Mouse (Mus musculus): Measurements from ENCODE around the gene Lgals3bp.
"Not testable (repeated sequence)": the region's sequence is repeated elsewhere in the genome, so short reads cannot be mapped to it uniquely, and the experiment has no call there.

Lgals3bp gene

GRCm38 (mm10) chr11:118399891-118400565, 1.9 kb downstream of the Lgals3bp start:
- DNase-seq = no peak

DNA sequence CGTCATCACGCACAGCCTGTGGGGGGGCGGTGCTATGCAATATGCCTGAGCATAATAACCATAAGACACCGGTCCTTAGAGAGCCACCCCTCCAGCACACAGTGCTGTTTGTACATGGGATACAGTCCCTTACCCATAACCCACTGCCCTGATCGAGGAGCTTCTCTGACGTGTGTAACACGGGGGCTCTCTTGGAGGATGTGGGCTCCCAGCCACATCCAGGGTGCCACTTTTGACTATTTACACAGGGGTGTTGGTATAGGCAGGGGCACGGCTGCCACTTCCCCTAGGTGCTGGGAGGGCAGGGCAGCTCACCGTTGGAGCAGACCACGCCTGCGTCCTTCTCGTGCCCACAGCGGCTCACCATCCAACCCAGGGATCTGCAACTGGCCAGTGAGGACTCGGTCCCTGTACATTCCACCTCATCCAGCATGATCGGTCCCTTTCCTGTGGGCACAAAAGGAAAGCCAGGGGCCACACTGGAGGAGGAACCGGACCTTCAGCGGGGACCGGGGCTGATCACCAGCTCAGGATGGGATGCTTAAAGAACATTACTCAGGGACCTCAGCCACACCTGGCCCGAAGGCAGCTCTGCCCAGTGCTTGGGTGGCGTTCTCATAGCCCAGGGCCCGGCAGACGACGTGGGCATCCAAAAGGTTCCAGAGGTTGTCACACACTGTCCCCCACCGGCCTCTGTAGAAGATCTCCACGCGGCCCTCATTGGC, 3.9 kb downstream of the Lgals3bp start:
- DNase-seq = no peak

DNA sequence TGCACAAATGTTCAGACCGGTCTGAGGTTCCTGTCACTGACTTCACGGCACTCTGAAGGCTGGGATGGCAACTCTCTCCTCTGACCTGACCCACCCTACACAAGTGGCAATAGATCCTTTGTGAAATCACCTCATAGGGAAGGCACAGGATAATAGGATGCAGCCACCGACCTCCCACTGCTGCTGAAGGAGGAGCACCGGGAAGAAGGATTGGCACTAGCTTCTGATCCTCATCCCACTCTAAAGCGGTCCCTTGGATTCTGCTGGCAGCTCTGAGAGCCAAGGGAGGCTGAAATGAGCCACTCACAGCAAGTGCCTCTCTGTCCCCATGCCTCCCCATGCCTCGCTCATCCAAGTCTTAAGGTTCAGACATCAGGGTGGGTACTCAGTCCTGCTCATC, 7.4 kb downstream of the Lgals3bp start:
- DNase-seq = no peak

- DNase-seq = no peak
Measured at GRCm38 (mm10) chr11:118393991-118394390, 7.9 kb downstream of the Lgals3bp start.

GRCm38 (mm10) chr11:118387816-118388215, 14.1 kb downstream of the Lgals3bp start:
- not testable (repeated sequence) for DNase-seq

DNA sequence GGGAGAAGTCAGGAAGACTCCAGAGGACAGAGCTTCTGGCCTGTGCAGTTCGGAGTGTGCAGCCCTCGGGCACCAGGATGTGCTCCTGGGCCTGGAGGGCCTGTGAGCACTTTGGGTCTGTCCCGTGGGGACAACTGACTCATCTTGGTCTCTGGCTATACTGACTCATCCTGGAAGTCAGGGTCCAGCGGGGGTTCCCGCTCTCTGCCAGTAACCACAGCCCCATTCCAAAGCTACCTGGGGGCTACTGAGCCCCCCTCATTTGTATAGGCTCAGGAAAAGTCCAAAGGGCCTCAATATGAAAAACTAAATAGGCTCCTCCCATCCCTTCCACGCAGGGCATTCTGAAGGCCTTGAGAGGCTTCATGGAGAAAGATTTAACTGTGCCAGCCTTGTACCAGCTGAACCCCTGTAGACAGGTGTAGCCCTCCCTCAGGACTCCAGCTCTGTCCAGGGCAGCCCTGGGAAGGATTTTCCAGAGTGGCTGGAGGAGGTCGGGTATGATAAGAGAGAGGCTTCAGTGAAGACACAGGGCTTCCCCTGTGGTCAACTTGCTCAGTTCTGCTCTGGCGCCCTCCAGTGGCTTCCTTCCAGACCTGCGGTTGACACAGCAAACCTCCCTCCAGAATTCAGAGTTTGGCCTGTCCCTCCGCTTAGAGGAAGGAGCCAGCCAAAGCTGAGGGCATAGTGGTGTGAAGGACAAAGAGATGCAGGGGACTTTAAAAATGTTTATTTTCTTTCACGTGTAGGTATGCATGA, 22.5 kb downstream of the Lgals3bp start:
- DNase-seq = peak; percentile 84

GRCm38 (mm10) chr11:118378656-118379055, 23.2 kb downstream of the Lgals3bp start:
- no peak for DNase-seq

GRCm38 (mm10) chr11:118376323-118376722, 25.6 kb downstream of the Lgals3bp start:
- DNase-seq = not testable (repeated sequence)

- no peak for DNase-seq
Measured at GRCm38 (mm10) chr11:118375881-118376280, 26.0 kb downstream of the Lgals3bp start.

GRCm38 (mm10) chr11:118375461-118375860, 26.4 kb downstream of the Lgals3bp start:
- DNase-seq = no peak

GRCm38 (mm10) chr11:118375006-118375405, 26.9 kb downstream of the Lgals3bp start:
- no peak for DNase-seq

DNA sequence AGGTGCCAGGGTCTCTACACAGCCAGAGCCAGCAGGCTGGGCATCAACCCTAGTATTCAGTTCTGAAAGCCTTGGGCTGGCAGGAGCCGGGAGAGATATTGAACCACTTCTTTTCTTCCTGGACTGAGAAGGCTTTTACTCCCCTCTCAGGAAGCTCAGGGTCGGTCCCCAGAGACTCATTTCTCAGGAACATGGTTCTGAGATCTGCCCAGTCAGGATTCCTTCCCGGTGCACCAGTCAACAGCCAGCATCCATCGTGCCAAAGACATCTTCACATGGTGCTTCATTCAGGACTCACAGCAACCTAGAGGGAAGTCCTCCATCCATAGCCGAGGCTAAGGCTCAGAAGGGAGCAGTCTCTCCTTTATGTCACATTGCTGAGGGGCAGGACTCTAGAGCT, 27.4 kb downstream of the Lgals3bp start:
- DNase-seq = no peak

- no peak for DNase-seq
Measured at GRCm38 (mm10) chr11:118372641-118373040, 29.3 kb downstream of the Lgals3bp start.

DNA sequence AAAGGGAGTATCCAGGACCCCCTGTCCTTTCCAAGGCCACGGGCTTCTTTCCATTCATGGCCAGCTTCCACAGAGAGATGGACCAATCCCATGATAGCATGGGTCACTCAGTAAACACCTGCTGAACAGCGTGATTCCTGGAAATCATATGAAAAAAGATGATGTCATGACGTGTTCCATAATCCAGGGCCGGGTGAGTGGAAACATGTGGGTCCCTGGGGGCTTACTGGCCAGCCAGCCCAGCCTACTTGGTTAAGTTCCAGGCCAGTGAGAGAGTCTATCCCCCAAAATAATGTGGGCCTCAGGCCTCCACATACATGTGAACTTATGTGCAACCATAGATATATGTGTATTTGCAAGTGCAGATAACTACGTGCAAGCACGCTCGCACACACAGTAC, 30.0 kb downstream of the Lgals3bp start:
- DNase-seq = no peak

DNA sequence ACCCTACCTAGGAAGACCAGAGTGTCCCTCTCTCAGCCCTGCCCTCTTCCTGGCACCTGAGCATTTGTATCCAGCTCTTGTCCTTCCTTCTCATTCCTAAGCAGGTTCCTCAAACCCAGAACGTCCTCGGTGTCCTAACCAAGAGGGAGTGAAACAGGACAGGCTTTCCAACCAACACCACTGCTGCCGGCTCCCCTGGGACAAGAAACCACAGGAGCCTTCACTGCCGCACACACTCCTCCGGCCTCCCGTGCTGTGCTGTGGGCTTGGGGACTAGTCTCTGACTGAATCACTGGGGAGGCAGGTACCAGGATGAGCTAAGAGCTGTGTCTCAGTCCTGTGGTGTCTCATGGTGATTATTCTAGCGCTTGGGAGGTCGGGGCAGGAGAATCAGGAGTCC, 32.2 kb downstream of the Lgals3bp start:
- DNase-seq = no peak

DNA sequence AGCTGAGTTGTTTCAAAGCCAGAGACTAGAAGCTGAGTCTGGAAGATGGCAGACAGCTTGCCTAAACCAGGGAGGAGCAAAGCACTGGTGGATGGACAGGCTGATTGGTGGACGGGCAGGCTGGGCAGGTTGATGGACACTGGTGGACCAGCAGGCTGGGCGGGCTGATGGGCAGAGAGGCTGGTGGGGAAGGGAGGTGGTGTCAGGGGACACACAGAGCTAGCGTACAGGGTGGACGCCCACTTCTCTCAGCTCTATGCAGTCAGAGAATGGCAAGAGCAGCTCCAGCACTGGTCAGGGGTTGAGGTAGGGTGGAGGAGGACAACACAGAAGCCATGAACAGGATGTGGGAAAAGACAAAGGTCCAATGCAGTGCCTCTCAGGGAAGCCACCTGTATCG, 32.6 kb downstream of the Lgals3bp start:
- DNase-seq = no peak

DNA sequence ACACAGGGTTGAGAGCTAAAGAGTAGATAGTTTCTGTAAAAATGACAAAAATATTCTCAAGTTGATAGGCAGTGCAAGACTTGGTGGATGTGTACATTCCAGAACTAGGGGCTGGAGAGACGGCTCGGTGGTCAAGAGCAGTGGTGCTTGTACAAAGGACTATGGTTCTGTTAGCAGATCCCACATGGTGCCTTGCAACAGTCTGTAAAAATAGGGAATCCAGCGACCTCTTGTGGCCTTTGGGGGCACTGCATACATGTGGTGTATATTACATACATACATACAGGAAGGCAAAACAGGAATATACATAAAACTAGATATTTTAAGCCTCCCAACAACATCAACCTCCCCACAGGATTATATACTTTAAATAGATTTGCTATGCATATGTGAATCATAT, 33.6 kb downstream of the Lgals3bp start:
- DNase-seq = no peak

- DNase-seq = no peak
Measured at GRCm38 (mm10) chr11:118366559-118366958, 35.3 kb downstream of the Lgals3bp start.

- DNase-seq = no peak
Measured at GRCm38 (mm10) chr11:118366108-118366507, 35.8 kb downstream of the Lgals3bp start.

GRCm38 (mm10) chr11:118365171-118365570, 36.7 kb downstream of the Lgals3bp start:
- peak; percentile 36 for DNase-seq

DNA sequence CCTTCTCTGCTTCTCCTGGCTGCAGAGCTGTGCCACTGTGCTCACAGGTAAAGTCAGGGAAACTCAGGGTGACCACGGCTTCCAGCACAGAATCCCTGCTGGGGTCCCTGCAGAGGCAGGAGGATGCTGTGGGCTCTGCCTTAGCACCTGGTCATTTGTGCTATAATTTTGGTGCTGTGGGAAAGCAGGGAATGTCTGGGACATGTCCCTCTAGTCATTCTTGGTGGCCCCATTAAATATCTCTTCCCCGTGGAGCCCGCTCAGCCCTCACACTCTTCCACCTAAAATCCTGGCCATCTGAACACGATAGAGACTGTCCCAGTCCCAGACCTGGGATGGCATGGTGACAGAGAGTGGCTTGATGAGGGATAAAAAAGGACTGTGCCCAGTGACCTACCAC, 37.9 kb downstream of the Lgals3bp start:
- DNase-seq = no peak

GRCm38 (mm10) chr11:118362971-118363518, 38.8 kb downstream of the Lgals3bp start:
- peak; percentile 53 for DNase-seq

- no peak for DNase-seq
Measured at GRCm38 (mm10) chr11:118362501-118362900, 39.4 kb downstream of the Lgals3bp start.

Measured in kidney, postnatal 14 days (tissue).